Mouse (Mus musculus) erythroblast, embryonic 14.5 days (primary cell): Measurements from ENCODE around the gene Fem1a. TPM values are rescaled to one million over a fixed set of nuclear protein-coding genes. Genes with fewer than 3 reads are reported as not detected.
A peak's percentile ranks its signal among the peaks of the same experiment; 100 is the strongest.

Experiments used
- H3K27me3 ChIP-seq: 2 replicates; pipeline ENCODE4 v1.6.1; 2012; ENCODE audit warnings: inconsistent platforms; ENCODE audit not compliant: control insufficient read depth
- H3K36me3 ChIP-seq: 2 replicates; pipeline ENCODE4 v1.6.1; 2012; ENCODE audit warnings: mild to moderate bottlenecking, inconsistent platforms; ENCODE audit not compliant: control insufficient read depth
- H3K4me1 ChIP-seq: 2 replicates; pipeline ENCODE4 v1.6.1; 2012; ENCODE audit warnings: inconsistent platforms; ENCODE audit not compliant: control insufficient read depth
- H3K4me3 ChIP-seq: replicated peaks from 2 replicates; pipeline ENCODE3; 2012; ENCODE audit warnings: moderate library complexity, mild to moderate bottlenecking, inconsistent platforms
- H3K9me3 ChIP-seq: 2 replicates; pipeline ENCODE4 v1.6.1; 2012; ENCODE audit warnings: low read length, inconsistent platforms, mixed read lengths; ENCODE audit not compliant: control insufficient read depth
- GATA1 ChIP-seq: IDR thresholded peaks from 2 replicates; pipeline ENCODE4 v1.6.1; 2012; ENCODE audit warnings: low read length, inconsistent platforms, mixed read lengths
- TAL1 ChIP-seq: IDR thresholded peaks from 3 replicates; pipeline ENCODE4 v1.6.1; 2012; ENCODE audit warnings: low read length, inconsistent platforms, mixed read lengths
- polyA plus RNA-seq: library from polyadenylated mRNA; stranded (reverse); fragments of >175 nt; gene quantifications from 2 replicates; pipeline ENCODE4 v1.2.3, GENCODE M21; 2012

Fem1a gene
- polyA plus RNA-seq, 1 experiment: 0.80 TPM

DNA sequence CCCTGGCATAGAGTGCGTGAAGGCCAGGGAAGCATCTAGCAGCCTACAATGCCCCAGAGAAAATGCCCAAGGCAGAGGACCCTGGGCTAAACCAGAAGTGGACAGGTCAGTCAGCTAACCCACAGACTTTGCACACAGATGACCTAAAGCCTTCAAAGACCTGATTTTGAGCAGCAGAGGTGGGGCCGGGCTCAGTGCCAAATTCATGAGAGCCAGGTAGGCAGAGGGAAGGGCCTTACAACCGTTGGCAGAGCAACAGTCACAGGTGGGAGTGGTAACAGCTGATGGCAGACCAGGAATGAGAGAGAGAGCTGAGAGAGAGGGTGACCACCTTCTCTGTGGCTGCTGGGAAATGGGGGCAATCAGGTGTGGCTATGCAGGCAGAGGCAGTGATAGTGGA is 16.0 kb downstream of the Fem1a start:
- Histone ChIP-seq H3K4me1 (peaks cover 68% of the 10 kb centered on the region), H3K4me3 (no peak overlapping the region), H3K36me3 (peaks cover 49% of the 10 kb centered on the region), H3K27me3 (no peaks in the 10 kb centered on the region), H3K9me3 (no peaks in the 10 kb centered on the region)
- TF ChIP-seq TAL1 (no peak), GATA1 (no peak)

DNA sequence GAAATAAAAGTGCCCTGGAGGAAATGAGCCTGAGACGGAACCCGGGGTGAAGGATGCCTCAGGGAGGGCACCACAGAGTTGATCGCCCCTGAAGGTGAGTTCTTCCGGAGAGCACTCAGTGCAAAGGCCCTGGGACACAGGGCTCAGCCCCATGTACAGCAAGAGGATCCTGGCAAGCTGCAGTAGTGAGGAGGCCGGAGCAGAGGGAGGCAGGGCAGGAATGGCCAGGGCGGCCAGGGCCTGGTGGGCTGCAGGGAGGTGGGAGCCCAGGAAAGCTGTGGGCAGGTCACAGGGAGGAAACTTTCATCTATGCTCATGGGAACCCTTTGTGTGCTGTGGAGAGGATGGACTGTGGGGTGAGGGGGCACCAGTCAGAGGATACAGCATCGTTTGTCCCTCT is 16.9 kb downstream of the Fem1a start:
- H3K4me1 ChIP-seq: peaks cover 77% of the 10 kb centered on the region
- H3K4me3 ChIP-seq: no peak overlapping the region
- TF ChIP-seq GATA1 (no peak), TAL1 (no peak)
- H3K9me3 ChIP-seq: no peaks in the 10 kb centered on the region
- no peaks in the 10 kb centered on the region for H3K27me3 ChIP-seq
- peaks cover 53% of the 10 kb centered on the region for H3K36me3 ChIP-seq

DNA sequence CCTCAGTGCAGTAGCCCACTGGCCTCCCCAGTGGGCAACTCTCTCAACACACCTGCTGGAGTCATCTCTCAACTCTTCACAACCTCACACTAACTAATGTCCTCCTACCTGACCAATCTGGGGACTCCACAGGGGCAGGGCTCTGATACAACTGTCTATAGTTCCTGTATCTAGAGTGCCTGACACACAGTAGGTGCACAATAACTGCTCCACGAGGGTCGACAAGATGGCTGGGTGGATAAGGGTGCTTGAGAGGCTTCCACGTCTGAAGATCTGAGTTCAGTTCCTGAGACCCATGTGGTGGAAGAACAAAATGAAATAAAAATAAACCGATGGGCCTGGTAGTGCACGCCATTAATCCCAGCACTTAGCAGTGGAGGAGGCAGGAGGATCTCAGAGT is 17.4 kb downstream of the Fem1a start:
- no peaks in the 10 kb centered on the region for H3K9me3 ChIP-seq
- H3K4me3 ChIP-seq: no peak overlapping the region
- peaks cover 79% of the 10 kb centered on the region for H3K4me1 ChIP-seq
- peaks cover 57% of the 10 kb centered on the region for H3K36me3 ChIP-seq
- no peaks in the 10 kb centered on the region for H3K27me3 ChIP-seq
- TF ChIP-seq TAL1 (no peak), GATA1 (no peak)

DNA sequence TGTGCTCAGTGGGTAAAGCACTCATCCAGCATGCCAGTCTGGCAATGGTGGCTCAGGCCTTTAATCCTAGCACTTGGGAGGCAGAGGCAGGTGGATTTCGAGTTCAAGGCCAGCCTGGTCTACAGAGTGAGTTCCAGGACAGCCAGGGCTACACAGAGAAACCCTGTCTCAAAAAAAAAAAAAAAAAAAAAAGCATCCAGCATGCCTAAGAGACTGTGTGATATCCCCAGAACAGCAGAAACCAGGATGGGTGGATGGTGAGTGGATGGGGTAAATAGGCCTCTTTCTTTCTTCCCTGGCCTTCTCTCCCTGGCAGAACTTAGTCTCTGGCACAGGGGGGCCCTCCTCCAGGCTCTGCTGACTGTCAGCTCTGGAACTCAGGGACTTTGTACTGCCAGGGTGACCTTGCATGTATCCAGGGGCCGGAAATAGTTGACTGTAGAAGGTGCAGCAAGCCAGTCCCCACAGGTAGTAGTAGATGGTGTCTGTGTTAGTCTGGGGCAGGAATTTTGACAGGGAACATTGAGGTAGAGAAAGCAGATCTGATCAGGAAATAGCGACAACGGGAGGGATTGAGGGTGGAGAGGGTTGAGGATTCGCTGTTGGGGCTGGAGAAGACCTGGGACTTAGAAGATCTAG is 19.4 kb downstream of the Fem1a start:
- H3K4me3 ChIP-seq: peak overlapping the region; percentile 86
- peaks cover 74% of the 10 kb centered on the region for H3K4me1 ChIP-seq
- no peaks in the 10 kb centered on the region for H3K9me3 ChIP-seq
- no peaks in the 10 kb centered on the region for H3K27me3 ChIP-seq
- peaks cover 56% of the 10 kb centered on the region for H3K36me3 ChIP-seq
- TF ChIP-seq TAL1: no peak
- TF ChIP-seq GATA1: no peak

GRCm38 (mm10) chr17:56276643-56277566 is 20.3 kb downstream of the Fem1a start, which contains the start of gene Ticam1:
Gene Ticam1, minus strand, starts transcription at chr17:56276786.
- H3K9me3 ChIP-seq: no peaks in the 10 kb centered on the region
- H3K36me3 ChIP-seq: peaks cover 54% of the 10 kb centered on the region
- TF ChIP-seq GATA1: peak; percentile 76
- no peak for TF ChIP-seq TAL1
- peak within 1 kb of the TSS; percentile 86 for H3K4me3 ChIP-seq
- peaks cover 82% of the 10 kb centered on the region for H3K4me1 ChIP-seq
- no peaks in the 10 kb centered on the region for H3K27me3 ChIP-seq

- Histone ChIP-seq H3K27me3 (no peaks in the 10 kb centered on the region), H3K9me3 (no peaks in the 10 kb centered on the region), H3K36me3 (peaks cover 47% of the 10 kb centered on the region), H3K4me1 (peaks cover 76% of the 10 kb centered on the region), H3K4me3 (peak overlapping the region; percentile 86)
- no peak for TF ChIP-seq TAL1
- no peak for TF ChIP-seq GATA1
Measured at GRCm38 (mm10) chr17:56277567-56277893, 20.9 kb downstream of the Fem1a start.

GRCm38 (mm10) chr17:56278340-56278739 is 21.7 kb downstream of the Fem1a start:
- peaks cover 77% of the 10 kb centered on the region for H3K4me1 ChIP-seq
- H3K4me3 ChIP-seq: no peak overlapping the region
- H3K36me3 ChIP-seq: peaks cover 47% of the 10 kb centered on the region
- no peaks in the 10 kb centered on the region for H3K27me3 ChIP-seq
- no peak for TF ChIP-seq GATA1
- TF ChIP-seq TAL1: no peak
- H3K9me3 ChIP-seq: no peaks in the 10 kb centered on the region

DNA sequence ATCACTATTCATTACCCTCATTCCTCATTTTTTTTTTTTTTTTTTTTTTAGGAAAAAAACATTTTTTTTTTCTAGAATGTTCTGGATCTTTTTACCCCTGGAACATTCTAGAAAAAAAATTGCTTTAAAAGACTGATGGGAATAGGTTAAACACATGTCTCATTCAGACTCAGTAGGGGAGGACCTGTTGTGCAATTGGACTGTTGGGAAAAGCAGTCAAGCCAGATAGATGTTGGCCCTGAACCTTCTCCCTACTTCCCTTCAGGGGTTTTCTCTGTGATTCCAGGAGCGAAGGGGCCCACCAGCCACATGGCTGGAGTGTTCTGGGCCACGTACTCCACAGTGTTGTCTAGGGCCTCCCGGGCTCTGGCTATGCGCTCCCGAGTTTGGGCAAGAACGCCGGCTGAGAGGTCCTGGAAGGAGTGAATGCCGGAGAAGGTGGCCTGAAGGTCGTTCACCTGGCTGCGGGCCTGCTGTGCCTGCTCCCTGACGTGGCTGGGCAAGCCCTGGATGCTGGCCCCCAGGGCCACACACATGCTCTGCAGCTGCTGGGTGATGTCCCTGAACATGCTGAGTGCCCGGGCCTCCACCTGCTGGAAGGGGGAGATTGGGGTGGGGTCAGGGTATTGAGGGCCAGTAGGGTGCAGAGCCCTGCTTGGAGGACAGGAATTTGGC is 23.0 kb downstream of the Fem1a start:
- Histone ChIP-seq H3K27me3 (no peaks in the 10 kb centered on the region), H3K9me3 (no peaks in the 10 kb centered on the region), H3K36me3 (peaks cover 44% of the 10 kb centered on the region), H3K4me3 (no peak overlapping the region), H3K4me1 (peaks cover 66% of the 10 kb centered on the region)
- no peak for TF ChIP-seq TAL1
- TF ChIP-seq GATA1: no peak

DNA sequence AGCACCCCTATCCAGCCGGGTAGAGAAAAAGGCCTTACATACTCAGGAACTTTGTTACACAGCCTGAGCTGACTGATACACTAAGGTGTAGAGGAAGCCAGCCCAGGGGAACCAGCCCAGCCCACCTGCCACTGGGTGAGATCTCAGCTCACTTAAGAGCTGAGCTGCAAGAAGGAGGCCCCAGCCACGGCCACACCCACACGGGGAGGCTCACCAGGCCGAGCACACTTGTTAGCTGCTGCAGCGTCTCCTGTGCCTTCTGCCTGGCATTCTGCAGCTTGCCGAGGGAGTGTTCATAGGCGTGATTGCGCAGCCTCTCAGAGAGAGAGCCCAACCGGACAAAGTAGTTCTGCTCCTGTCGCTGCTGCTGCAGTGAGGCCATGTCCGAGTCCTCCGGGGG is 24.6 kb downstream of the Fem1a start:
- TF ChIP-seq TAL1: no peak
- TF ChIP-seq GATA1: no peak
- Histone ChIP-seq H3K36me3 (peaks cover 60% of the 10 kb centered on the region), H3K4me3 (no peak overlapping the region), H3K27me3 (no peaks in the 10 kb centered on the region), H3K9me3 (no peaks in the 10 kb centered on the region), H3K4me1 (peaks cover 63% of the 10 kb centered on the region)
